Mouse (Mus musculus) testis, postnatal 14 days (tissue): Measurements from ENCODE around the gene Ttc23.

Experiments used
- DNase-seq: peaks from one replicate; pipeline ENCODE4 v3.0.0; 2021; ENCODE audit warnings: low spot score

The Ttc23 gene

GRCm38 (mm10) chr7:67803015-67803856 is 156.0 kb downstream of the Ttc23 start:
- DNase-seq = peak; percentile 82

GRCm38 (mm10) chr7:67803857-67804215 is 156.6 kb downstream of the Ttc23 start:
- DNase-seq = no peak
